Mouse (Mus musculus) forebrain, embryonic 10.5 days (tissue): ENCODE measurements around the gene Irf1. TPM values are rescaled to one million over a fixed set of nuclear protein-coding genes. Genes with fewer than 3 reads are reported as not detected.
A peak's percentile ranks its signal among the peaks of the same experiment; 100 is the strongest.

Experiments used
- DNase-seq: peaks from one replicate; pipeline ENCODE4 v3.0.0-alpha.2; 2017; ENCODE audit warnings: low spot score; ENCODE audit errors: extremely low spot score
- H3K27ac ChIP-seq: fragments of 300-500 bp; sonication (generic); 2 replicates; pipeline ENCODE4 v1.5.1; 2016; ENCODE audit warnings: mild to moderate bottlenecking
- H3K27me3 ChIP-seq: fragments of 300-500 bp; sonication (generic); 2 replicates; pipeline ENCODE4 v1.6.1; 2016; ENCODE audit warnings: mild to moderate bottlenecking; ENCODE audit not compliant: poor library complexity, severe bottlenecking
- H3K36me3 ChIP-seq: fragments of 300-500 bp; sonication (generic); replicated peaks from 2 replicates; pipeline ENCODE4 v1.6.1; 2016; ENCODE audit warnings: mild to moderate bottlenecking, moderate library complexity
- H3K4me1 ChIP-seq: fragments of 300-500 bp; sonication (generic); 2 replicates; pipeline ENCODE4 v1.6.1; 2016
- H3K4me3 ChIP-seq: fragments of 300-500 bp; sonication (generic); 2 replicates; pipeline ENCODE4 v1.5.1; 2016; ENCODE audit warnings: mild to moderate bottlenecking, moderate library complexity
- H3K9me3 ChIP-seq: fragments of 300-500 bp; sonication (generic); 2 replicates; pipeline ENCODE4 v1.6.1; 2016; ENCODE audit warnings: mild to moderate bottlenecking, moderate library complexity
- WGBS: fragments of 180-500 bp; shearing (Covaris S2); methylation state at CpG from one replicate; pipeline ENCODE4 v1.1.7; 2016; 5-methylcytosine and 5-hydroxymethylcytosine counted together
- polyA plus RNA-seq: library from polyadenylated mRNA; unstranded; fragments of >200 nt; fragmentation: Nextera tagmentation; extraction: Ambion mirVana; gene quantifications from 2 replicates; pipeline ENCODE4 v1.2.1, GENCODE M21; 2016

Gene Irf1
- polyA plus RNA-seq, 1 experiment from 2014 or later, result 3.7 TPM

DNA sequence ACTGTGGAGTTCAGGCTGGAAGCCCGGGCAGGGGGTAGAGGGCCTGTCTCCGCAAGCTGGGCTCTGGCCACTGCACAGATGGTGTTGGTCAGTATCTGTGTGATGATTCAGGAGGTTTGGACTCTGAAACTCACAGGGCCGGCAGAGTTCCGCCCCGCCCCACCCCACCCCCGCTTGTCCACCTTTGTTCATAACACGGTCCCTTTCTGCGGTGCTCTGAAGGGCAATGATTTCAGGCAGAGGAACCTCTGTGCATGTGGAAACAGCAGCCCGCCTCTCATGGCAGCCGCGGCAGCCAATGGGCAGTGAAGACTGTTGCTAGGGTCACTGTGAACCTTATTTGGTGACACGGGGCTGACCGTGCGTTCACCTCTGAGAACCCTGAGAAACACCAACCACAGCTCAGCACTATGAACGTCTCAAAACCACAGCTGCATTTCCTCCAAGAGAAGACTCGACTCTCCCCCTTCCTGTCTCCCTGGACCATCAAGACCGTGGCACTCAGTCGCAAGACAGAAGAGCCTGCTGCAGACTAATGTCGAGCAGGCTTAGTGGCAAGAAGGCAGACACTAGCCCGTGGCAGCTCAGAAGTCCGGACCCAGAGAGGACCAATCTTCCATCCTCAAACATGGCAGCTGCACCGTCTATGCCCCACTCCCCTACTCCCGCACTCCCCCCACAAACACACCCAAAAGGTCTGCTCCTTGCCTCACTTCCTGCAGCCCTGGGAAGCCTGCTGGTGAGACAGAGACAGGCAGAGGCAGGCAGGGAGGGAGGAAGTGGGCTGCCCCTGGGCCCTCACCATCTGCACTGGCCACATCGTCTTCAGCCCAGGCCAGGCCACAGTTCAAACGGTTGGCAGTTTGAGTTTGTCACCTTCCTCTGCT lies 25.1 kb downstream of the Irf1 start:
- no peak overlapping the region for H3K4me3 ChIP-seq
- DNase-seq, result no peak
- peaks cover 4% of the 10 kb centered on the region; the same call in 1 of the 2 replicates for H3K9me3 ChIP-seq
- no peaks in the 10 kb centered on the region for H3K36me3 ChIP-seq
- peak overlapping the region; percentile 27 for H3K27ac ChIP-seq
- peaks cover 21% of the 10 kb centered on the region for H3K4me1 ChIP-seq
- WGBS, result 81% methylated on average over 25 of the region's 25 CpGs
- no peaks in the 10 kb centered on the region for H3K27me3 ChIP-seq

DNA sequence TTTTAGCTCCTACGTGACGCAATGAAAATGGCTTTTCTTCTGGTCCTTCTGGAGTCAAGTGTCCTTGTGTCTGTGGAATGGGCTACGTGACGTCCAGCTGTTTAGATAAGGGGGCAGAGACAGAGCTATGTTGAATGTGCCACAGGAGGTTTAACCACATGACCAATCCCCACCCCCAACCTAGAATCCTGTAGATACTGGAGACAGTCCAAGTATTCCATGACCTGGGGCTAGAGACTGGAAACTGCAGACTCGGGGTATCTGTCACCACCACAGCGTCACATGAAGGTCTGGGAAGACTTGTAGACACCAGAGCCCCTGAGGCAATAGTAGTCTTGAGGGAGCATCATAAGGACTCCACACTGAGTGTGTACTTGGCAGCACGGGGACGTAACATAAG lies 26.0 kb downstream of the Irf1 start:
- Histone ChIP-seq H3K36me3 (no peaks in the 10 kb centered on the region), H3K27me3 (no peaks in the 10 kb centered on the region)
- WGBS, result 88% methylated on average over 8 of the region's 8 CpGs

DNA sequence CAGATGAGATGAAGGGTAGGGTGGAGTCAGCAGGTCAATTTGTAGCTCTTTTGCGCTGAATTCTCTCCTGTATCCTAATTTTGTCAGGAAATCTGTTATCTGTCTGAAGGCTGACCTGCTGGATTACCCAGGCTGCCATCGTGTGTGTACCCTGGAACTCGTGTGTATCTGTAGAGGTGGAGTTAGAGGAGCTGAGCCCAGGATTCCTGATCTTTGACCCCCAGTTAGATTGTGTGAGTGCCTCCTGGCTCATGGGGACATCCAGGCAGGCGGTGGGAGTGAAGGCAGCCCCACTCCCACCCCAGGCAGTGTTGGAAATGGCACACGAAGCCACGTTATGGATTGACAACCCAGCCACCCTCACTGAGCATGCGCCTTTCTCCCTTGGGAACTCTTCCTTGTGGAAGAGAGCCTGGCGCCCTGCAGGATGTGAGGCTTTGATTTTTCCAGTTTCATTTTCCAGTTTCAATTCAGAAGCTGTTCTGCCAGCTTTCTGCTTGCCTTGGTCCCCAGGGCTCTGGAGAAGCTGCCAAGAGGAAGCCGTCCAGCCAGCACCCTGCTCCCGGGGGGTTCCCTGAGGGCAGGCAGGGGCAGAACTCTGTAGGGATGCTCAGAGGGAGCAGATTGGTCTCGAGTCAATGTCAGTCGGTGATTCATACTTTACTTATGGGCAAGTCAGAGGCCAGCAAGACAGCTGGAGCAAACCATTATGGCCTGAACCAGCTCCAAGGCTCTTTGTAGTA lies 26.8 kb downstream of the Irf1 start:
- Histone ChIP-seq H3K4me3 (no peak overlapping the region), H3K4me1 (peaks cover 21% of the 10 kb centered on the region), H3K9me3 (no peaks in the 10 kb centered on the region), H3K27ac (no peak overlapping the region), H3K36me3 (no peaks in the 10 kb centered on the region), H3K27me3 (no peaks in the 10 kb centered on the region)
- 74% methylated on average over 12 of the region's 12 CpGs for WGBS
- DNase-seq, result no peak

More for the DNA sequence above, 26.0 kb downstream of the Irf1 start:
- Histone ChIP-seq H3K9me3 (no peaks in the 10 kb centered on the region), H3K4me1 (peaks cover 21% of the 10 kb centered on the region), H3K4me3 (no peak overlapping the region), H3K27ac (no peak overlapping the region)
- DNase-seq, result no peak

DNA sequence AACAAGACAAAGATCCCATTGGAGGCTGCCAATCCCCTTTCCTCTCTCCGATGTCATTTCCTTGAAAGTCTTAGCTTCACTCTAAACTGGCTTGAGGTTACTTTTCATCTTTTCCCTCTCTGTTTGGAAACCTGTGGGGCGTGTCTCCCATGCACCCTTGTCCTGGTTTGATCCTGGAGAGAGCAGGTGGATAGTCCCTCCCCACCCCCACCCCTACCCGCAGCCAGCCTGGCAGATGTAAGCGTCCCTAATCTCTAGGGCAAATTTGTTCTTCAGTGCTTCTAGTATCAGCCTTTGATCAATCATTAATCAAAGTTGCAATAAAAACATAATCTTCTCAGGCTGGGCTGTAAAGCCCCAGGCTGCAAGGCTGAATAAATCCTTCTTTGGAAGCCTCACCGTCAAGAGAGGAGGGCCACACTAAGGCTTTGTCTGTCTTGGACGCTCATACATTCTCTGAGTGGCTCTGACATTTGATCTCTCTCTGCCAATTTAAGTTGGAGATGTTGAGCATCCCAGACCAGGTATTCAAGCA lies 27.6 kb downstream of the Irf1 start:
- Histone ChIP-seq H3K36me3 (no peaks in the 10 kb centered on the region), H3K9me3 (no peaks in the 10 kb centered on the region), H3K4me3 (no peak overlapping the region), H3K4me1 (peaks cover 21% of the 10 kb centered on the region), H3K27me3 (no peaks in the 10 kb centered on the region), H3K27ac (no peak overlapping the region)
- 59% methylated on average over 6 of the region's 6 CpGs for WGBS
- DNase-seq, result no peak

DNA sequence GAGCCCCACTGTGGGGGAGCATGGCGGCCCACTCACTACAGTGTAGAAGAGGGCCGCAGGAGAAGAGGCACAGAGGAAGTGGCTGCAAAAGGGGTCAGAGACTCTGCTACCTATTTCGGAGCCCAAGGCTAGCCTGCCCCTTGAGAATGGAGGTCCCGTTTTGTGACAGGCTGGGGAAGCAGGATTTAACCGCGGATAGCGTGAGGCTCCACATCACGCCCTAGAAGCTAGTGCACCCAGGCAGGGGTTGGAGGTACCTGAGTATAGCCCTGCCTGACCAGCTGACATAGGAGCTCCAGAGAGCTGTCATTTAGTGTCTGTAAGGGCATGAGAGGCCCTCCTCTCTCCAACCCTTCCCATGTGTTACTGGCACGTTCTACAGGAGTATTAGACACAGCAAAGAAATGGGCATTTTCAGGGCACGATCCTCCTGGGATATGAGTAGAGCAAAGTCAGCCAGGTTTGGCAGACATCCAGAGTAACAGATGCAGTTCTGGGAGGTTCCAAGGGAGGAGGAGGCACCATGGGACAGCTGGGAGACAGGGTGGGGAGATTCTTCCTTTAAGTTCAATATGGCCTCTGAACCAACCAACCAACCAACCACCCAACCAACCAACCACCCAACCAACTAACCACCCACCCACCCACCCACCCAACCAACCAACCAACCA lies 28.4 kb downstream of the Irf1 start:
- 91% methylated on average over 10 of the region's 10 CpGs for WGBS

DNA sequence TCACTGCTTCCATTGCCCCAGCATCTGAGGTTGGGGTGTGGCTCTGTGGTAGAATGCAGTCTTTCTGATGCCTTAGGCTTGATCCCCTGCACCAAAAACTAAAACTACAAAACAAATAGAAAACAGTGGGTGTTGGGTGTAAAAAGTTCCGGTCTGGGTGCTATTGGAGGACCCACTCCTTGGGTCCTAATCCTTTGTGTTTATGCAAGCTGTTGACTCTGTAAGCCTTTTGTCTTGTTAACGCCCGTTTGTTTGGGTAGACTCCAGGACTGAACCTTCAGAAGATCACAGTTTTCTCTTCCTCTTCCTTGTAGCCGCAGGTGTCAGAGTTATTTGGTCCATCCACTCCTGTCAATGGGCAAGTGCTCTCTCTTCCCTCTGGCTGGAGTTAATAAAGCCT lies 30.2 kb downstream of the Irf1 start:
- WGBS, result 67% methylated on average over 4 of the region's 4 CpGs
- peaks cover 14% of the 10 kb centered on the region for H3K4me1 ChIP-seq
- DNase-seq, result no peak

More for the DNA sequence above, 28.4 kb downstream of the Irf1 start:
- no peaks in the 10 kb centered on the region for H3K9me3 ChIP-seq
- peaks cover 21% of the 10 kb centered on the region for H3K4me1 ChIP-seq
- H3K27ac ChIP-seq, result no peak overlapping the region
- no peaks in the 10 kb centered on the region for H3K27me3 ChIP-seq
- no peak for DNase-seq
- H3K4me3 ChIP-seq, result no peak overlapping the region
- H3K36me3 ChIP-seq, result no peaks in the 10 kb centered on the region

DNA sequence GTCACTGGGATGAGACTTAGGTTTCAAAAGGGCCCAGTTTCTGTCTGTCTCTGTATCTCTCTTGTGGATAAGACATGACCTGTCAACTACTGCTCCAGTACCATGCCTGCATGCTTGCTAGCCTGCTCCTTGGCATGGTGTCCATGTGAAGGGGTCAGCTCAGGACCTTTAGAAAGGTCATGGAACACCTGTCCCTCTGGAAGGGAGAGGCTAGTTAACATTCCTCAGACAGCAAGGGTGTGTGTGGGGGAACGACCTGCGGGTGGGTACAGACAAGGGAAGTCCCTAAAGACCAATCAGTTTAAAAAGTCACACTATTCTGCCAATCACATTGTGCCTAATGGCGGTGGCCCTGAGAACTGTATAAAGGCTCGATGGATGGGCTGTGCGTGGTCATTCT lies 31.2 kb downstream of the Irf1 start:
- no peaks in the 10 kb centered on the region for H3K9me3 ChIP-seq
- no peaks in the 10 kb centered on the region for H3K36me3 ChIP-seq
- H3K4me3 ChIP-seq, result no peak overlapping the region
- no peaks in the 10 kb centered on the region for H3K27me3 ChIP-seq
- H3K4me1 ChIP-seq, result peaks cover 6% of the 10 kb centered on the region; the same call in 1 of the 2 replicates
- WGBS, result 90% methylated on average over 5 of the region's 5 CpGs
- no peak for DNase-seq
- H3K27ac ChIP-seq, result no peak overlapping the region

More for the DNA sequence above, 30.2 kb downstream of the Irf1 start:
- no peak overlapping the region for H3K4me3 ChIP-seq
- no peaks in the 10 kb centered on the region for H3K36me3 ChIP-seq
- no peaks in the 10 kb centered on the region for H3K27me3 ChIP-seq
- no peaks in the 10 kb centered on the region for H3K9me3 ChIP-seq
- no peak overlapping the region for H3K27ac ChIP-seq

DNA sequence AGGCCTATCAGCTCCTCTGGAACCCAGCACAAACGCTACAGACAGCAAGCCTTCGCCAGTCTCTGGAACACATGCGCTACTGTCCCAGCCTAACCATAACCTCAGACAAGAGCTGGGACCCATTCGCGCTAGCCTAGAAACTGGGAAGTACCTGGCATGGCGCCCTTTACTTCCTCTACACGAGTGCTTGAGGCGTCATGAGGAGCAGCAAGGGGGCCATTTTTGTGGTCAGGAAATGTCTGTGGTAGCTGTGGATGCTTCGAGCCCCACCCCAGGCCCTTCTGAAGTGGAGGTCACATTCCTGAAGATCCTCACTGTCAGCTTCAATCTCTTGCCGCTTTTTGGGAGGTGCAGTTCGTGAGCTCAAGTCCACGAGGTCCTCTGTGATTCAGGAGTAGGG lies 33.3 kb downstream of the Irf1 start:
- WGBS, result 88% methylated on average over 12 of the region's 12 CpGs

DNA sequence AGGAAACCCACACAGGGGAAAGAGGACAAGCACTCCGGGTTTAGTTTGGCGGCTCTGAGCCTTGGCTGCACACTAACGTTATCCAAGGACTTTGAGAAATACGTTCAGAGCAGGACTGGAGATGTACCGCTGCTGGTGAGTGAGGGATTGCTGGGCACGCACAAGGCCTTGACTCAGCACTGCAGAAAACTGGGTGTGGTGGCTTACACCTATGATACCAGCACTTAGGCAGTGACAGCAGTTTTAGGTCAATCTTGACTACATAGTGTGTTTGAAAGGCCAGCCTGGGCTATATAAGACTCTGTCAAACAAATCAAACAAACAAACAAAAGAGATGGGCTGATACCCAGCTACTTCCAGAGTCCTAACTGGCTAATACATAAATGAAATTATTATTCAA lies 33.7 kb downstream of the Irf1 start:
- H3K4me3 ChIP-seq, result no peak overlapping the region
- H3K27ac ChIP-seq, result no peak overlapping the region
- no peaks in the 10 kb centered on the region for H3K27me3 ChIP-seq
- no peak for DNase-seq
- H3K9me3 ChIP-seq, result no peaks in the 10 kb centered on the region
- H3K36me3 ChIP-seq, result no peaks in the 10 kb centered on the region
- no peaks in the 10 kb centered on the region for H3K4me1 ChIP-seq
- 88% methylated on average over 6 of the region's 6 CpGs for WGBS

More for the DNA sequence above, 33.3 kb downstream of the Irf1 start:
- no peak for DNase-seq
- no peaks in the 10 kb centered on the region for H3K27me3 ChIP-seq
- no peaks in the 10 kb centered on the region for H3K9me3 ChIP-seq
- H3K4me3 ChIP-seq, result no peak overlapping the region
- no peaks in the 10 kb centered on the region for H3K4me1 ChIP-seq
- H3K27ac ChIP-seq, result no peak overlapping the region
- no peaks in the 10 kb centered on the region for H3K36me3 ChIP-seq

DNA sequence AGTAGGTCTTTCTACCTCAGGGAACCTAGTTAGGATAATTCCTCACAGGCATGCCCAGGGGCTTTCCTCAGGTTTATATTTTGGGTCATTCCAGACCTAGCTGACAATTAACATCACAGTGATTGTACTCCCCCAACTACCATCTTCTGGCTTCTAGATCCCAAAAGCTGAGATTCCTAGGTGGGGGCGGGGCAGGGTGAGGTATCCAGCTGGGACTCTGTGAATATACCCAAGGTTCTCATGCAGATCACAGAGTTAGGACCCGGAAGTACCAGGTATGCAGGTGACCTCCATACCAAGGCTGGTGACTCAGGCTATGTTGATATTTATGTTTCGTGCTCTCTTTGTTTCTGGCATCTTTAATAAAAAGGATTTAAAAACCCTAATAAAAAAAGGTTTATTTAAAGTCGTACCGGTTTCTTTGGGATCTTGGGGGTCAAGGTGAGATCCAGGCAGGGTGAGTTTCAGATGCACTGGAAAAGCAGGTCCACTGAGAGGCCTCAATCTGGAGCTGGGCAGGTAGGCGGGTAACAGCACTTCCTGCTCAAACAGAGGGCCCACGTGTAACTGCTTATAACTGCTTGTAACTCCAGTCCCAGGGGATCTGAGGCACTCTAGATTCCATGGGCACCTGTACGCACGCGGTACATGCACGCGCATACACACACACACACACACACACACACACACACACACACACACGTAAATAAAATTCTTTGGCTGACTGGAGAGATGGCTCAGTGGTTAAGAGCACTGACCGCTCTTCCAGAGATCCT lies 34.9 kb downstream of the Irf1 start:
- H3K4me3 ChIP-seq, result no peak overlapping the region
- H3K4me1 ChIP-seq, result no peaks in the 10 kb centered on the region
- H3K27me3 ChIP-seq, result no peaks in the 10 kb centered on the region
- 85% methylated on average over 14 of the region's 14 CpGs for WGBS
- no peaks in the 10 kb centered on the region for H3K36me3 ChIP-seq
- no peak for DNase-seq
- no peak overlapping the region for H3K27ac ChIP-seq
- no peaks in the 10 kb centered on the region for H3K9me3 ChIP-seq

DNA sequence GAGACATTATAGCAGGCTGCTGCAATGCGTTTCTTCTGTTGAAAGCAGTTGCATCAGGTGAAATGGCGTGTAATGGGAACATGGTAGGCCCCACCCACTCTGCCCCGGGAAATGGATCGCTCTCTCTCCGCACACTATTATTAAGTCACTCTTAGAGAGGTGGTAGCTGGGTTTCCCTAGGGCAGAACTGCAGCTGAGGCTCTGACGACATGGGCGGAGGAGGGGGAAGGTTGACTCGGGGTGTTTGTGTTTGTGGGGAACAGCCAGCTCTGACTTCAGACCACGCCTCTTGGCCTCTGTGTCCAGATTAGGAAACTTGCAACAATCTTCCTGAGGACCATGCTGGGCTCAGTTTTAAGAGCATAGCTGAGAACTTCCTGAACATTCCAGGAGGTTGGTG lies 36.0 kb downstream of the Irf1 start:
- 80% methylated on average over 9 of the region's 9 CpGs for WGBS

DNA sequence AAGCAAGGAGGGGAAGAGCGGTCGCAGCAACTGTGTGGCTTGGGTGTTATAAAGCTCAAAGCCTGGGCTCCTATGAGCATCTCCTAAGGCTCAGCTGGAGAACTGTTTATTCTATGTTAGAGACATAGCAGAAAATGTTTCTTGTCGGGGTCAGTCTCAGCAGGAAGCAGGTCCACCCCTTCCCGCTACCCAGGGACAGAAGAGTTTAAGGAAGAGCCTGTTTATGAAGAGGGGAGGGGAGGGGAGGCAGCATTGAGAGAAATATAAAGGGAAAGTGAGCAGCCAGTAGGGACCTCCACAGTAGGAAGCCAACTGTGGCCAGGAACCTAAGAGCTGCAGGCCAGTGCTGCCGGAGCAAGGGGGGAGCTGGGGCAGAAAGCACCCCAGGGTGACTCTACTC lies 39.5 kb downstream of the Irf1 start:
- 48% methylated on average over 5 of the region's 5 CpGs for WGBS
- H3K27me3 ChIP-seq, result no peaks in the 10 kb centered on the region
- H3K4me3 ChIP-seq, result no peak overlapping the region
- H3K9me3 ChIP-seq, result no peaks in the 10 kb centered on the region
- no peak for DNase-seq
- H3K27ac ChIP-seq, result no peak overlapping the region
- no peaks in the 10 kb centered on the region for H3K36me3 ChIP-seq
- H3K4me1 ChIP-seq, result peaks cover 4% of the 10 kb centered on the region; the same call in 1 of the 2 replicates

More for the DNA sequence above, 36.0 kb downstream of the Irf1 start:
- H3K27ac ChIP-seq, result no peak overlapping the region
- DNase-seq, result no peak
- peaks cover 4% of the 10 kb centered on the region; the same call in 1 of the 2 replicates for H3K4me1 ChIP-seq
- no peaks in the 10 kb centered on the region for H3K9me3 ChIP-seq
- no peaks in the 10 kb centered on the region for H3K36me3 ChIP-seq
- H3K27me3 ChIP-seq, result no peaks in the 10 kb centered on the region
- H3K4me3 ChIP-seq, result no peak overlapping the region
